Mouse (Mus musculus) myocyte (in vitro differentiated cells): Measurements from ENCODE around the gene Gprc5b. TPM values are rescaled to one million over a fixed set of nuclear protein-coding genes. Genes with fewer than 3 reads are reported as not detected.

Source experiments
- H3K27me3 ChIP-seq: one replicate; pipeline ENCODE4 v1.6.1; 2011; ENCODE audit not compliant: control insufficient read depth, insufficient read depth, insufficient read length
- H3K36me3 ChIP-seq: one replicate; pipeline ENCODE4 v1.6.1; 2011; ENCODE audit not compliant: control insufficient read depth, insufficient read depth
- H3K4me2 ChIP-seq: one replicate; pipeline ENCODE4 v1.6.1; 2011; ENCODE audit warnings: low read depth, control low read depth
- H3K4me3 ChIP-seq: one replicate; pipeline ENCODE4 v1.5.1; 2011; ENCODE audit warnings: mild to moderate bottlenecking, control low read depth, moderate library complexity
- H3K79me2 ChIP-seq: one replicate; pipeline ENCODE4 v1.6.1; 2011; ENCODE audit not compliant: control insufficient read depth, insufficient read depth
- H3ac ChIP-seq: one replicate; pipeline ENCODE4 v1.6.1; 2011; ENCODE audit not compliant: control insufficient read depth, insufficient read length
- CEBPB ChIP-seq: IDR thresholded peaks from 2 replicates; pipeline ENCODE4 v1.6.1; 2011; ENCODE audit warnings: mild to moderate bottlenecking, moderate library complexity; ENCODE audit not compliant: poor library complexity, insufficient read depth, severe bottlenecking
- E2F4 ChIP-seq: IDR thresholded peaks from one replicate; pipeline ENCODE4 v1.6.1; 2011; ENCODE audit warnings: mild to moderate bottlenecking, control low read depth, moderate library complexity; ENCODE audit not compliant: insufficient read depth
- MAX ChIP-seq: IDR thresholded peaks from one replicate; pipeline ENCODE4 v1.6.1; 2011; ENCODE audit warnings: low read depth, mild to moderate bottlenecking, control low read depth
- MYOD1 ChIP-seq, 3 experiments: IDR thresholded peaks; one replicate each; pipeline ENCODE4 v1.6.1; 2011; ENCODE audit warnings: control low read depth in 2 of 3, low read depth in 2 of 3, mild to moderate bottlenecking in 2 of 3, moderate library complexity in 1 of 3; ENCODE audit not compliant: insufficient read length in 2 of 3, control insufficient read depth in 1 of 3
- MYOG ChIP-seq, 3 experiments: IDR thresholded peaks; one replicate each; pipeline ENCODE4 v1.6.1; 2011; ENCODE audit warnings: control low read depth in 2 of 3, low read depth in 2 of 3, mild to moderate bottlenecking in 2 of 3; ENCODE audit not compliant: insufficient read length in 2 of 3, control insufficient read depth in 1 of 3, insufficient read depth in 1 of 3
- POLR2A ChIP-seq: IDR thresholded peaks from one replicate; pipeline ENCODE4 v1.6.1; 2011; ENCODE audit warnings: low read depth, mild to moderate bottlenecking, control low read depth, moderate library complexity; ENCODE audit not compliant: insufficient read length
- POLR2AphosphoS2 ChIP-seq: IDR thresholded peaks from one replicate; pipeline ENCODE4 v1.6.1; 2011; ENCODE audit warnings: low read depth, control low read depth; ENCODE audit not compliant: insufficient read length
- REST ChIP-seq: IDR thresholded peaks from one replicate; pipeline ENCODE4 v1.6.1; 2011; ENCODE audit warnings: mild to moderate bottlenecking, control low read depth, moderate library complexity; ENCODE audit not compliant: insufficient read depth, insufficient read length
- SRF ChIP-seq: IDR thresholded peaks from one replicate; pipeline ENCODE4 v1.6.1; 2011; ENCODE audit warnings: low read depth; ENCODE audit not compliant: control insufficient read depth, insufficient read length
- TCF12 ChIP-seq: IDR thresholded peaks from one replicate; pipeline ENCODE4 v1.6.1; 2011; ENCODE audit warnings: mild to moderate bottlenecking, control low read depth; ENCODE audit not compliant: poor library complexity, insufficient read depth, severe bottlenecking
- TCF3 ChIP-seq: IDR thresholded peaks from one replicate; pipeline ENCODE4 v1.6.1; 2011; ENCODE audit warnings: low read depth, control low read depth; ENCODE audit not compliant: insufficient read length
- USF1 ChIP-seq: IDR thresholded peaks from one replicate; pipeline ENCODE4 v1.6.1; 2011; ENCODE audit warnings: low read depth, mild to moderate bottlenecking, control low read depth, moderate library complexity
- polyA plus RNA-seq: library from polyadenylated mRNA; unstranded; fragments of >200 nt; fragmentation: generic; extraction: Trizol; gene quantifications from one replicate; pipeline ENCODE4 v1.2.1, GENCODE M21; 2012; ENCODE audit warnings: missing spikeins

Gene Gprc5b
- polyA plus RNA-seq, 1 experiment, result 27.5 TPM

- Histone ChIP-seq H3K4me3 (no peak overlapping the region), H3K36me3 (peaks cover 5% of the 10 kb centered on the region), H3ac (no peak overlapping the region), H3K79me2 (no peaks in the 10 kb centered on the region), H3K27me3 (no peaks in the 10 kb centered on the region), H3K4me2 (no peak overlapping the region)
- no peak for TF ChIP-seq TCF3
- TF ChIP-seq MAX, result no peak
- TF ChIP-seq CEBPB, result no peak
- no peak for TF ChIP-seq POLR2AphosphoS2
- TF ChIP-seq E2F4, result no peak
- no peak for TF ChIP-seq MYOD1 (IDR thresholded peaks at IDR 0.05; ENCODE audit: control insufficient read depth in 1 of 3, insufficient read length in 2 of 3, low read depth in 2 of 3)
Observed at GRCm38 (mm10) chr7:118979121-118979520, 15.9 kb downstream of the Gprc5b start.

GRCm38 (mm10) chr7:118977167-118977543, 17.9 kb downstream of the Gprc5b start:
- no peak overlapping the region for H3ac ChIP-seq
- H3K27me3 ChIP-seq, result no peaks in the 10 kb centered on the region
- H3K36me3 ChIP-seq, result peaks cover 5% of the 10 kb centered on the region
- TF ChIP-seq MYOG (IDR thresholded peaks at IDR 0.05; ENCODE audit: control insufficient read depth in 1 of 3, insufficient read depth in 1 of 3, insufficient read length in 2 of 3, low read depth in 2 of 3), result no peak
- no peak for TF ChIP-seq USF1
- TF ChIP-seq CEBPB, result no peak
- no peak for TF ChIP-seq MYOD1 (IDR thresholded peaks at IDR 0.05; ENCODE audit: control insufficient read depth in 1 of 3, insufficient read length in 2 of 3, low read depth in 2 of 3)
- no peak for TF ChIP-seq POLR2AphosphoS2
- no peak for TF ChIP-seq E2F4
- TF ChIP-seq POLR2A, result no peak
- no peak for TF ChIP-seq TCF12
- no peak for TF ChIP-seq SRF
- no peak for TF ChIP-seq TCF3
- no peak for TF ChIP-seq REST
- no peak for TF ChIP-seq MAX
- H3K4me2 ChIP-seq, result no peak overlapping the region
- H3K4me3 ChIP-seq, result no peak overlapping the region
- H3K79me2 ChIP-seq, result no peaks in the 10 kb centered on the region

- Histone ChIP-seq H3K4me2 (no peak overlapping the region), H3K4me3 (no peak overlapping the region), H3K36me3 (peaks cover 5% of the 10 kb centered on the region), H3K79me2 (no peaks in the 10 kb centered on the region), H3K27me3 (no peaks in the 10 kb centered on the region), H3ac (no peak overlapping the region)
- TF ChIP-seq SRF, result no peak
- no peak for TF ChIP-seq TCF3
- TF ChIP-seq E2F4, result no peak
- no peak for TF ChIP-seq POLR2A
- TF ChIP-seq MAX, result no peak
- no peak for TF ChIP-seq TCF12
Observed at GRCm38 (mm10) chr7:118976414-118977166, 18.4 kb downstream of the Gprc5b start.

- Histone ChIP-seq H3K4me3 (no peak overlapping the region), H3K4me2 (no peak overlapping the region)
- TF ChIP-seq SRF (no peak), POLR2A (no peak), USF1 (no peak), E2F4 (no peak), TCF3 (no peak), REST (no peak), MAX (no peak), MYOD1 (IDR thresholded peaks at IDR 0.05; ENCODE audit: control insufficient read depth in 1 of 3, insufficient read length in 2 of 3, low read depth in 2 of 3) (no peak), MYOG (IDR thresholded peaks at IDR 0.05; ENCODE audit: control insufficient read depth in 1 of 3, insufficient read depth in 1 of 3, insufficient read length in 2 of 3, low read depth in 2 of 3) (no peak), POLR2AphosphoS2 (no peak), CEBPB (no peak), TCF12 (no peak)
Observed at GRCm38 (mm10) chr7:118975837-118976236, 19.2 kb downstream of the Gprc5b start.

GRCm38 (mm10) chr7:118973377-118973776, 21.6 kb downstream of the Gprc5b start:
- TF ChIP-seq TCF3, result no peak
- no peak for TF ChIP-seq MYOG (IDR thresholded peaks at IDR 0.05; ENCODE audit: control insufficient read depth in 1 of 3, insufficient read depth in 1 of 3, insufficient read length in 2 of 3, low read depth in 2 of 3)

More at GRCm38 (mm10) chr7:118975837-118976236, 19.2 kb downstream of the Gprc5b start:
- Histone ChIP-seq H3K79me2 (no peaks in the 10 kb centered on the region), H3K27me3 (no peaks in the 10 kb centered on the region), H3K36me3 (peaks cover 9% of the 10 kb centered on the region), H3ac (no peak overlapping the region)

More at GRCm38 (mm10) chr7:118973377-118973776, 21.6 kb downstream of the Gprc5b start:
- Histone ChIP-seq H3K4me2 (no peak overlapping the region), H3ac (no peak overlapping the region), H3K27me3 (no peaks in the 10 kb centered on the region), H3K36me3 (peaks cover 9% of the 10 kb centered on the region), H3K4me3 (no peak overlapping the region), H3K79me2 (no peaks in the 10 kb centered on the region)
